Mouse (Mus musculus) embryonic facial prominence, embryonic 11.5 days (tissue): ENCODE results near the gene Kcnd1. TPM values are rescaled to one million over a fixed set of nuclear protein-coding genes. Genes with fewer than 3 reads are reported as not detected.
A peak's percentile ranks its signal among the peaks of the same experiment; 100 is the strongest.

Experiments used
- ATAC-seq: fragments of 200-750 bp; cut with Nextera tagmentation; replicated peaks from 2 replicates; pipeline ENCODE4 v1.8.0; 2017; ENCODE audit warnings: low read depth; ENCODE audit not compliant: insufficient number of reproducible peaks, low FRiP score, low TSS enrichment
- DNase-seq: peaks from one replicate; pipeline ENCODE4 v3.0.0-alpha.2; 2015; ENCODE audit warnings: low spot score
- H3K27ac ChIP-seq: fragments of 300-500 bp; sonication (generic); replicated peaks from 2 replicates; pipeline ENCODE4 v1.5.1; 2014; ENCODE audit warnings: mild to moderate bottlenecking, low read depth, low read length, control low read depth
- H3K27me3 ChIP-seq: fragments of 300-500 bp; sonication (generic); 2 replicates; pipeline ENCODE4 v1.6.1; 2014; ENCODE audit warnings: mild to moderate bottlenecking, low read length, moderate library complexity, mixed read lengths; ENCODE audit not compliant: control insufficient read depth, insufficient read depth
- H3K36me3 ChIP-seq: fragments of 300-500 bp; sonication (generic); replicated peaks from 2 replicates; pipeline ENCODE4 v1.6.1; 2014; ENCODE audit warnings: low read depth, mild to moderate bottlenecking, low read length, moderate library complexity, mixed read lengths; ENCODE audit not compliant: control insufficient read depth, insufficient read depth
- H3K4me1 ChIP-seq: fragments of 300-500 bp; sonication (generic); 2 replicates; pipeline ENCODE4 v1.6.1; 2014; ENCODE audit warnings: low read length, mixed read lengths; ENCODE audit not compliant: control insufficient read depth, insufficient read depth
- H3K4me2 ChIP-seq: fragments of 300-500 bp; sonication (generic); 2 replicates; pipeline ENCODE4 v1.6.1; 2014; ENCODE audit warnings: low read depth, mild to moderate bottlenecking, control low read depth, low read length, moderate library complexity
- H3K4me3 ChIP-seq: fragments of 300-500 bp; sonication (generic); 2 replicates; pipeline ENCODE4 v1.5.1; 2014; ENCODE audit warnings: low read depth, low read length, control low read depth
- H3K9ac ChIP-seq: fragments of 300-500 bp; sonication (generic); replicated peaks from 2 replicates; pipeline ENCODE4 v1.6.1; 2014; ENCODE audit warnings: mild to moderate bottlenecking, control low read depth, low read length
- H3K9me3 ChIP-seq: fragments of 300-500 bp; sonication (generic); replicated peaks from 2 replicates; pipeline ENCODE4 v1.6.1; 2016; ENCODE audit warnings: mild to moderate bottlenecking, low read length, inconsistent platforms, mixed read lengths; ENCODE audit not compliant: control insufficient read depth
- WGBS: fragments of 180-500 bp; shearing (Covaris S2); extraction: QIAGEN DNeasy Blood & Tissue Kit; methylation state at CpG from one replicate; pipeline ENCODE4 v1.1.7; 2014; 5-methylcytosine and 5-hydroxymethylcytosine counted together
- microRNA counts: library from miRNA; unstranded; fragments of <30 nt; microRNA quantifications from one replicate; lab custom pipeline; 2016
- microRNA-seq: library from miRNA; unstranded; fragments of <30 nt; microRNA quantifications from one replicate; pipeline ENCODE4, GENCODE M21; 2016; ENCODE audit warnings: borderline number of aligned reads
- polyA plus RNA-seq: library from polyadenylated mRNA; unstranded; fragments of >200 nt; fragmentation: Nextera tagmentation; extraction: Ambion mirVana; gene quantifications from 2 replicates; pipeline ENCODE4 v1.2.1, GENCODE M21; 2014

The Kcnd1 gene
- polyA plus RNA-seq, 1 experiment from 2014 or later: 0.86 TPM

DNA sequence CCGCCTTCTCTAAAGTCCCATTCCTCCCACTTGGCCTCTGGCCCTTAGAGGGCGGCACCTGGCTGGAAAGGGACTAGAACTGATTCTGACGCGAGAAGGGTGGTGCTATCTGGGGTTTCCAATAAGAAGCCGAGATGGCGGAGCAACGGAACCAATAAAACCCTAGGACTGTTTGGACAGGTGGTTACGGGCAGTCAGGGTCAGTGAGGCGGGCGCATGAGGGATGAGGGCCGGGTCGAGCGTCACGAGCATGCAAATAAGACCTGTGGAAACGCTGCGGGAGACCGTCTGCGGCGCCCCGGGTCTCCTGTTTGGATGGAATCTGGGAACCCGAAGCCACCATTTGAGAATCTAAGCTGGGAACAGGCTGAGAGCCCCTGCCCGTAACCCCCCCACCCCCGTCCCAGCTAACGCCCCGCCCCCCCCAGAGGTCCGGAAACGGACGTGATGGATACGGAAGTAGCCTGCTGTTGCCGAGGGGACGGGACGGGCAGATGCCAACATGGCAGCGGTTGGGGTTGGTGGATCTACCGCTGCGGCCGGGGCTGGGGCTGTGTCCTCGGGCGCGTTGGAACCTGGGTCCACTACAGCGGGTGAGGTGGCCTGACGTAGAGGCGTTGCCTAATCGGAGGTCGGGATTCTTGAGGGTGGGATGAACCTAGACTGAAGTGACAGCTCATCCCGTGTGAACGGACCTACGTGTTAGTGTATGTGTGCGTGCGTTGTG, 61.9 kb downstream of the Kcnd1 start, which contains the start of gene Slc35a2:
Gene Slc35a2 (plus strand): TSS at position 188 of the 727 bp plus-strand sequence.
- peak within 1 kb of the TSS; percentile 17; the same call in 1 of the 2 replicates for H3K27ac ChIP-seq
- H3K4me2 ChIP-seq: peak within 1 kb of the TSS; percentile 44
- ATAC-seq (peak; percentile 85), DNase-seq (peak; percentile 81)
- no peaks in the 10 kb centered on the region for H3K9me3 ChIP-seq
- H3K36me3 ChIP-seq: no peaks in the 10 kb centered on the region
- H3K9ac ChIP-seq: peak within 1 kb of the TSS; percentile 1
- H3K4me3 ChIP-seq: peak within 1 kb of the TSS; percentile 47
- no peaks in the 10 kb centered on the region for H3K27me3 ChIP-seq
- WGBS: 21% methylated on average over 49 of the region's 49 CpGs
- no peaks in the 10 kb centered on the region for H3K4me1 ChIP-seq

MicroRNAs encoded within 50 kb of the gene (microRNA counts, 519-probe panel; counts per million panel counts)
- 3,123 counts per million, percentile 41 among the panel's probes with 10 or more counts for microRNA mmu-miR-1198 (lab: Ali Mortazavi, UCI)

Small RNAs within 50 kb of the gene (microRNA-seq; reads per million reads assigned to microRNA genes)
- gene Mir1198: 57.4 reads per million, percentile 35 among the genes with 10 or more reads in this experiment

Other genes starting within 250 kb of the Kcnd1 start
- 0.07 TPM in 1 of 2 replicates, not detected in the other for gene Foxp3, start 248.6 kb upstream of the Kcnd1 start, polyA plus RNA-seq
- gene Ppp1r3f, start 248.0 kb upstream of the Kcnd1 start, polyA plus RNA-seq: 1.2 and 1.3 TPM in 2 replicates
- gene Ccdc22, start 216.8 kb upstream of the Kcnd1 start, polyA plus RNA-seq: 26.9 TPM in 2 replicates
- gene Cacna1f, start 215.2 kb upstream of the Kcnd1 start, polyA plus RNA-seq: not detected in 2 replicates
- gene Syp, start 183.8 kb upstream of the Kcnd1 start, polyA plus RNA-seq: 5.3 and 5.8 TPM in 2 replicates
- 2.6 and 2.9 TPM in 2 replicates for gene Prickle3, start 165.0 kb upstream of the Kcnd1 start, polyA plus RNA-seq
- gene Plp2, start 150.9 kb upstream of the Kcnd1 start, polyA plus RNA-seq: 56.3 TPM in 2 replicates
- gene Magix, start 141.0 kb upstream of the Kcnd1 start, polyA plus RNA-seq: 0.10 and 0.15 TPM in 2 replicates
- 42.2 and 44.2 TPM in 2 replicates for gene Gpkow, start 125.2 kb upstream of the Kcnd1 start, polyA plus RNA-seq
- 17.3 and 22.6 TPM in 2 replicates for gene Wdr45, start 108.0 kb upstream of the Kcnd1 start, polyA plus RNA-seq
- gene Gm45208, start 100.0 kb upstream of the Kcnd1 start, polyA plus RNA-seq: not detected in 2 replicates
- 85.4 and 88.7 TPM in 2 replicates for gene Praf2, start 93.8 kb upstream of the Kcnd1 start, polyA plus RNA-seq
- gene Ccdc120, start 71.4 kb upstream of the Kcnd1 start, polyA plus RNA-seq: 14.5 and 20.2 TPM in 2 replicates
- gene Tfe3, start 59.7 kb upstream of the Kcnd1 start, polyA plus RNA-seq: 16.2 and 16.5 TPM in 2 replicates
- gene Gripap1, start 32.5 kb upstream of the Kcnd1 start, polyA plus RNA-seq: 35.6 and 35.9 TPM in 2 replicates
- gene Otud5, start 19.1 kb downstream of the Kcnd1 start, polyA plus RNA-seq: 36.4 and 37.1 TPM in 2 replicates
- gene Pim2, start 56.0 kb downstream of the Kcnd1 start, polyA plus RNA-seq: 4.9 and 6.4 TPM in 2 replicates
- gene Slc35a2, start 61.7 kb downstream of the Kcnd1 start, polyA plus RNA-seq: 6.8 and 12.1 TPM in 2 replicates
- gene Pqbp1, start 77.0 kb downstream of the Kcnd1 start, polyA plus RNA-seq: 146 and 149 TPM in 2 replicates
- gene Timm17b, start 77.1 kb downstream of the Kcnd1 start, polyA plus RNA-seq: 162 and 172 TPM in 2 replicates
- not detected in 2 replicates for gene Gm10491, start 85.5 kb downstream of the Kcnd1 start, polyA plus RNA-seq
- gene Gm10490, start 87.3 kb downstream of the Kcnd1 start, polyA plus RNA-seq: not detected in 2 replicates
- gene Pcsk1n, start 97.5 kb downstream of the Kcnd1 start, polyA plus RNA-seq: 4.9 and 5.3 TPM in 2 replicates
- not detected in 2 replicates for gene Eras, start 106.3 kb downstream of the Kcnd1 start, polyA plus RNA-seq
- gene Hdac6, start 125.6 kb downstream of the Kcnd1 start, polyA plus RNA-seq: 38.0 and 43.9 TPM in 2 replicates
- gene Gata1, start 155.8 kb downstream of the Kcnd1 start, polyA plus RNA-seq: 4.0 and 5.0 TPM in 2 replicates
- not detected in 2 replicates for gene Glod5, start 196.2 kb downstream of the Kcnd1 start, polyA plus RNA-seq